Mouse (Mus musculus) central nervous system, embryonic 18 days (tissue): ENCODE data around the gene Lipf. TPM values are rescaled to one million over a fixed set of nuclear protein-coding genes. Genes with fewer than 3 reads are reported as not detected.

Experiments used
- polyA plus RNA-seq: library from polyadenylated mRNA; depleted of rRNA; stranded (reverse); fragments of >200 nt; gene quantifications from 2 replicates; pipeline ENCODE4 v1.2.3, GENCODE M21; 2012; rRNA removed

Lipf gene
- polyA plus RNA-seq: not detected in 2 replicates

GRCm38 (mm10) chr19:33960887-33961286, at the start of gene Lipf:
Lipf (plus strand) TSS chr19:33961187.

GRCm38 (mm10) chr19:34008002-34008401, 47.0 kb downstream of the Lipf start, which contains the start of gene Lipk:
Lipk (plus strand) TSS chr19:34008290.

Other genes with a start within 250 kb of the Lipf start
- 0.38 and 0.55 TPM in 2 replicates for gene Lipo2, start 209.8 kb upstream of the Lipf start, polyA plus RNA-seq
- 7.9 and 8.9 TPM in 2 replicates for gene Lipo3, start 199.2 kb upstream of the Lipf start, polyA plus RNA-seq
- not detected in 2 replicates for gene Lipo1, start 173.7 kb upstream of the Lipf start, polyA plus RNA-seq
- not detected in 2 replicates for gene Lipk, start 47.1 kb downstream of the Lipf start, polyA plus RNA-seq
- not detected in 2 replicates for gene Lipn, start 106.2 kb downstream of the Lipf start, polyA plus RNA-seq
- gene Lipm, start 139.7 kb downstream of the Lipf start, polyA plus RNA-seq: 0.03 TPM in 2 replicates
- not detected in 2 replicates for gene Ankrd22, start 204.9 kb downstream of the Lipf start, polyA plus RNA-seq
- 11.6 and 11.9 TPM in 2 replicates for gene Stambpl1, start 231.0 kb downstream of the Lipf start, polyA plus RNA-seq